Mouse (Mus musculus): ENCODE data around the gene Ctbs. TPM values are rescaled to one million over a fixed set of nuclear protein-coding genes. Genes with fewer than 3 reads are reported as not detected.

Gene Ctbs
- polyA plus RNA-seq, 1 experiment, result 2.5 TPM

DNA sequence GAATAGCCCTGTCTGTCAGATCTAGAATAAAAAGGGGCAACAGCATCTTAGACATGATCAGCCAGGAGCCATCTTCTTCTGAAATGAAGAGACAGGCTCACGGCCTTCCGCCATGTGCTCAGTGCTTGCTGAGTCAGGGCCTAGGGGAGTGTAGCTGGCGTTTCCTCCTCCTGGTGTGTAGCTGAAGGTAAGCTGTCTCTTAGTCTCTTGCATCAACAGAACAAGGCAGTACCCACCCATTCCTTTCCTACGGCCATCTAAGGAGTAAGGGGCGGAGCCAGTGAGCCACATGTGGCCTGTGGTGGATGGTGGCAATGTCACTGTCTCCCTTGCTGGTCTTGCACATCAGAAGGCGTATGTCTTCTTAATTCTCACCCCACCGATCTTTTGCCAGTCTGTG lies 39.5 kb upstream of the Ctbs start:
- Histone ChIP-seq H3K4me3 (ENCODE audit: control insufficient read depth, insufficient read depth, low read length) (no peak overlapping the region), H3K4me1 (replicated peaks; ENCODE audit: control insufficient read depth, insufficient read depth, low read length) (peaks cover 2% of the 10 kb centered on the region; the same call in 1 of the 2 replicates), H3K27me3 (ENCODE audit: control insufficient read depth, insufficient read depth, low read length) (no peaks in the 10 kb centered on the region), H3K27ac (ENCODE audit: control insufficient read depth, insufficient read depth, low read length) (no peak overlapping the region), H3K36me3 (ENCODE audit: control insufficient read depth, insufficient read depth, low read length) (no peaks in the 10 kb centered on the region)
- WGBS, result 88% methylated on average over 7 of the region's 7 CpGs
- DNase-seq, result no peak
- TF ChIP-seq CTCF (IDR thresholded peaks at IDR 0.05; ENCODE audit: borderline replicate concordance, control insufficient read depth, extremely low read depth, insufficient read depth, low read length, poor library complexity), result no peak
- TF ChIP-seq POLR2A (IDR thresholded peaks at IDR 0.05; ENCODE audit: control insufficient read depth, extremely low read depth, insufficient read depth, low read length, poor library complexity), result no peak

GRCm38 (mm10) chr3:146412008-146412407 lies 37.6 kb upstream of the Ctbs start:
- 96% methylated on average over 2 of the region's 2 CpGs for WGBS
- H3K27ac ChIP-seq (ENCODE audit: control insufficient read depth, insufficient read depth, low read length), result no peak overlapping the region
- H3K27me3 ChIP-seq (ENCODE audit: control insufficient read depth, insufficient read depth, low read length), result no peaks in the 10 kb centered on the region
- H3K36me3 ChIP-seq (ENCODE audit: control insufficient read depth, insufficient read depth, low read length), result no peaks in the 10 kb centered on the region
- H3K4me3 ChIP-seq (ENCODE audit: control insufficient read depth, insufficient read depth, low read length), result no peak overlapping the region
- DNase-seq, result no peak
- no peaks in the 10 kb centered on the region for H3K4me1 ChIP-seq (replicated peaks; ENCODE audit: control insufficient read depth, insufficient read depth, low read length)
- no peak for TF ChIP-seq CTCF (IDR thresholded peaks at IDR 0.05; ENCODE audit: borderline replicate concordance, control insufficient read depth, extremely low read depth, insufficient read depth, low read length, poor library complexity)
- no peak for TF ChIP-seq POLR2A (IDR thresholded peaks at IDR 0.05; ENCODE audit: control insufficient read depth, extremely low read depth, insufficient read depth, low read length, poor library complexity)

DNA sequence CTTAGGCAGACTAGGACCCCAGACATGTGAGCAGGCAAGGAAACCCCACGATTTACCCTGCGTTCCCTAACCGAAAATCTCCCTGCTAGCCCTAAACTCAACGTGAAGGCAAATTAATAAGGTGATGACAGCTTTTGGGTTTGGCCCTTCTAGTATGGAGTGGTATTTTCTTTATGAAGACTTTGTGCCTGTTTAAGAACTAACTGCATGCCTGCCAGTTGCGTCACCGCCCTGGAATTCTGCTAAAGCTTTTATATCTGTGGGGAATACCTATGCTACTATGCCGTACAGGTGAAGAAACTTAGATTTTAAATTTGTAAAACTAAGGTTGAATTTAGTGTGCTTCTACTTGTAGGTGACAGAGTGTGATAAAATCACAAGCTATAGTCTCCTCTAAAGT lies 37.1 kb upstream of the Ctbs start:
- no peaks in the 10 kb centered on the region for H3K4me1 ChIP-seq (replicated peaks; ENCODE audit: control insufficient read depth, insufficient read depth, low read length)
- no peak overlapping the region for H3K27ac ChIP-seq (ENCODE audit: control insufficient read depth, insufficient read depth, low read length)

GRCm38 (mm10) chr3:146413016-146413415 lies 36.6 kb upstream of the Ctbs start:
- no peak for TF ChIP-seq POLR2A (IDR thresholded peaks at IDR 0.05; ENCODE audit: control insufficient read depth, extremely low read depth, insufficient read depth, low read length, poor library complexity)
- no peak for TF ChIP-seq CTCF (IDR thresholded peaks at IDR 0.05; ENCODE audit: borderline replicate concordance, control insufficient read depth, extremely low read depth, insufficient read depth, low read length, poor library complexity)
- WGBS, result 95% methylated on average over 13 of the region's 13 CpGs
- Histone ChIP-seq H3K27ac (ENCODE audit: control insufficient read depth, insufficient read depth, low read length) (no peak overlapping the region), H3K4me1 (replicated peaks; ENCODE audit: control insufficient read depth, insufficient read depth, low read length) (no peaks in the 10 kb centered on the region), H3K36me3 (ENCODE audit: control insufficient read depth, insufficient read depth, low read length) (no peaks in the 10 kb centered on the region), H3K4me3 (ENCODE audit: control insufficient read depth, insufficient read depth, low read length) (no peak overlapping the region), H3K27me3 (ENCODE audit: control insufficient read depth, insufficient read depth, low read length) (no peaks in the 10 kb centered on the region)
- DNase-seq, result no peak

More for the DNA sequence above, 37.1 kb upstream of the Ctbs start:
- H3K36me3 ChIP-seq (ENCODE audit: control insufficient read depth, insufficient read depth, low read length), result no peaks in the 10 kb centered on the region
- WGBS, result 93% methylated on average over 7 of the region's 7 CpGs
- TF ChIP-seq CTCF (IDR thresholded peaks at IDR 0.05; ENCODE audit: borderline replicate concordance, control insufficient read depth, extremely low read depth, insufficient read depth, low read length, poor library complexity) (no peak), POLR2A (IDR thresholded peaks at IDR 0.05; ENCODE audit: control insufficient read depth, extremely low read depth, insufficient read depth, low read length, poor library complexity) (no peak)
- no peak for DNase-seq
- H3K4me3 ChIP-seq (ENCODE audit: control insufficient read depth, insufficient read depth, low read length), result no peak overlapping the region
- H3K27me3 ChIP-seq (ENCODE audit: control insufficient read depth, insufficient read depth, low read length), result no peaks in the 10 kb centered on the region

- Histone ChIP-seq H3K27me3 (ENCODE audit: control insufficient read depth, insufficient read depth, low read length) (no peaks in the 10 kb centered on the region), H3K36me3 (ENCODE audit: control insufficient read depth, insufficient read depth, low read length) (no peaks in the 10 kb centered on the region), H3K4me3 (ENCODE audit: control insufficient read depth, insufficient read depth, low read length) (no peak overlapping the region), H3K4me1 (replicated peaks; ENCODE audit: control insufficient read depth, insufficient read depth, low read length) (no peaks in the 10 kb centered on the region), H3K27ac (ENCODE audit: control insufficient read depth, insufficient read depth, low read length) (no peak overlapping the region)
- DNase-seq, result no peak
- WGBS, result 88% methylated on average over 4 of the region's 4 CpGs
- TF ChIP-seq CTCF (IDR thresholded peaks at IDR 0.05; ENCODE audit: borderline replicate concordance, control insufficient read depth, extremely low read depth, insufficient read depth, low read length, poor library complexity) (no peak), POLR2A (IDR thresholded peaks at IDR 0.05; ENCODE audit: control insufficient read depth, extremely low read depth, insufficient read depth, low read length, poor library complexity) (no peak)
These were observed 35.6 kb upstream of the Ctbs start for GRCm38 (mm10) chr3:146413992-146414391.

- Histone ChIP-seq H3K36me3 (ENCODE audit: control insufficient read depth, insufficient read depth, low read length) (peaks cover 4% of the 10 kb centered on the region; the same call in 1 of the 2 replicates), H3K4me3 (ENCODE audit: control insufficient read depth, insufficient read depth, low read length) (no peak overlapping the region), H3K4me1 (replicated peaks; ENCODE audit: control insufficient read depth, insufficient read depth, low read length) (no peaks in the 10 kb centered on the region), H3K27me3 (ENCODE audit: control insufficient read depth, insufficient read depth, low read length) (no peaks in the 10 kb centered on the region), H3K27ac (ENCODE audit: control insufficient read depth, insufficient read depth, low read length) (no peak overlapping the region)
- 95% methylated on average over 12 of the region's 12 CpGs for WGBS
- no peak for DNase-seq
- TF ChIP-seq POLR2A (IDR thresholded peaks at IDR 0.05; ENCODE audit: control insufficient read depth, extremely low read depth, insufficient read depth, low read length, poor library complexity) (no peak), CTCF (IDR thresholded peaks at IDR 0.05; ENCODE audit: borderline replicate concordance, control insufficient read depth, extremely low read depth, insufficient read depth, low read length, poor library complexity) (no peak)
These were observed 35.0 kb upstream of the Ctbs start for GRCm38 (mm10) chr3:146414555-146414954.

GRCm38 (mm10) chr3:146417873-146418272 lies 31.7 kb upstream of the Ctbs start:
- TF ChIP-seq CTCF (IDR thresholded peaks at IDR 0.05; ENCODE audit: borderline replicate concordance, control insufficient read depth, extremely low read depth, insufficient read depth, low read length, poor library complexity) (no peak), POLR2A (IDR thresholded peaks at IDR 0.05; ENCODE audit: control insufficient read depth, extremely low read depth, insufficient read depth, low read length, poor library complexity) (no peak)
- Histone ChIP-seq H3K27ac (ENCODE audit: control insufficient read depth, insufficient read depth, low read length) (no peak overlapping the region), H3K27me3 (ENCODE audit: control insufficient read depth, insufficient read depth, low read length) (no peaks in the 10 kb centered on the region), H3K4me3 (ENCODE audit: control insufficient read depth, insufficient read depth, low read length) (no peak overlapping the region), H3K4me1 (replicated peaks; ENCODE audit: control insufficient read depth, insufficient read depth, low read length) (no peaks in the 10 kb centered on the region), H3K36me3 (ENCODE audit: control insufficient read depth, insufficient read depth, low read length) (peaks cover 4% of the 10 kb centered on the region; the same call in 1 of the 2 replicates)
- no peak for DNase-seq
- 96% methylated on average over 8 of the region's 8 CpGs for WGBS

All from thymus, adult 2 months (tissue).